15 mouse cellular contexts compared by ENCODE assay signal in genomic region chr2:24182423-24183147, GRCm38 (mm10). TPM values are rescaled to one million over a fixed set of nuclear protein-coding genes. Genes with fewer than 3 reads are reported as not detected.
DNase-seq lines count a peak whose midpoint lies in the region; ATAC-seq and TF ChIP-seq lines count a peak whose summit lies in the region.
"Not testable (repeated sequence)": the region's sequence is repeated elsewhere in the genome, so short reads cannot be mapped to it uniquely, and the experiment has no call there.
"Had no signal": no experiment of that assay in that cellular context is flagged by ENCODE, and none has a peak within 500 bp of the region (broad histone marks: within the 10 kb centered on the region; RNA-seq: fewer than 3 reads in every experiment).

No protein-coding gene starts in this region.

- H3K4me2 ChIP-seq in forebrain, postnatal 0 days (ENCODE audit: low read depth) = peak overlapping the region; percentile 26; the same call in 1 of the 2 replicates
- H3K4me2 ChIP-seq in hindbrain, embryonic 13.5 days = peak overlapping the region; percentile 39
- H3K4me2 ChIP-seq in limb, embryonic 11.5 days (ENCODE audit: low read depth, severe bottlenecking) = not testable (repeated sequence)
- peak overlapping the region; percentile 26; the same call in 1 of the 2 replicates for H3K4me2 ChIP-seq in neural tube, embryonic 11.5 days (ENCODE audit: low read depth)

- not testable (repeated sequence) for DNase-seq in embryonic facial prominence, embryonic 10.5 days (ENCODE audit: low spot score); forebrain, postnatal 0 days; neural tube, embryonic 11.5 days (ENCODE audit: low spot score)
- DNase-seq in kidney, adult 8-10 months = peak; percentile 29 to 33
- peak; percentile 20 for DNase-seq in limb, embryonic 11.5 days (ENCODE audit: low spot score)

- not testable (repeated sequence) for H3K9ac ChIP-seq in forebrain, postnatal 0 days; hindbrain, embryonic 13.5 days; limb, embryonic 11.5 days (ENCODE audit: low read length); neural tube, embryonic 11.5 days (ENCODE audit: low read length)

- WGBS in embryonic facial prominence, embryonic 10.5 days = 67% methylated on average over 13 of the region's 13 CpGs
- 56% methylated on average over 13 of the region's 13 CpGs for WGBS in forebrain, postnatal 0 days
- 71% methylated on average over 13 of the region's 13 CpGs for WGBS in hindbrain, embryonic 13.5 days
- 63% methylated on average over 13 of the region's 13 CpGs for whole genome bisulfite sequencing in limb, embryonic 11.5 days
- WGBS in neural tube, embryonic 11.5 days = 66% methylated on average over 13 of the region's 13 CpGs

- peak overlapping the region; percentile 31; the same call in 1 of the 2 replicates for H3K4me3 ChIP-seq in embryonic facial prominence, embryonic 10.5 days
- not testable (repeated sequence) for H3K4me3 ChIP-seq in forebrain, postnatal 0 days (ENCODE audit: low read depth, low read length); hindbrain, embryonic 13.5 days; limb, embryonic 11.5 days (ENCODE audit: low read depth, low read length); neural tube, embryonic 11.5 days (ENCODE audit: low read depth, low read length)

- not testable (repeated sequence) for H3K27me3 ChIP-seq in embryonic facial prominence, embryonic 10.5 days (replicated peaks; ENCODE audit: low read depth, poor library complexity, severe bottlenecking); forebrain, postnatal 0 days (ENCODE audit: insufficient read depth, low read length); hindbrain, embryonic 13.5 days; limb, embryonic 11.5 days (ENCODE audit: control insufficient read depth, insufficient read depth, low read length); neural tube, embryonic 11.5 days (ENCODE audit: control insufficient read depth, insufficient read depth, low read length)

- not testable (repeated sequence) for H3K9me3 ChIP-seq in embryonic facial prominence, embryonic 10.5 days; forebrain, postnatal 0 days (ENCODE audit: low read length); hindbrain, embryonic 13.5 days; limb, embryonic 11.5 days (ENCODE audit: control insufficient read depth, low read length); neural tube, embryonic 11.5 days (ENCODE audit: control insufficient read depth, low read length)

- H3K4me1 ChIP-seq in embryonic facial prominence, embryonic 10.5 days; forebrain, postnatal 0 days (ENCODE audit: insufficient read depth); hindbrain, embryonic 13.5 days (replicated peaks); limb, embryonic 11.5 days (ENCODE audit: control insufficient read depth, insufficient read depth, low read length); neural tube, embryonic 11.5 days (ENCODE audit: control insufficient read depth, insufficient read depth, low read length): not testable (repeated sequence)

- H3K27ac ChIP-seq in embryonic facial prominence, embryonic 10.5 days (replicated peaks); forebrain, postnatal 0 days (ENCODE audit: low read depth, low read length); hindbrain, embryonic 13.5 days; limb, embryonic 11.5 days (replicated peaks; ENCODE audit: low read depth, low read length); neural tube, embryonic 11.5 days (ENCODE audit: low read depth, low read length): not testable (repeated sequence)

- not testable (repeated sequence) for TF ChIP-seq CTCF in forebrain, postnatal 0 days (IDR thresholded peaks at IDR 0.05; ENCODE audit: low read depth)

- H3K36me3 ChIP-seq in embryonic facial prominence, embryonic 10.5 days (replicated peaks); forebrain, postnatal 0 days (ENCODE audit: insufficient read depth); hindbrain, embryonic 13.5 days; limb, embryonic 11.5 days (ENCODE audit: control insufficient read depth, insufficient read depth, low read length); neural tube, embryonic 11.5 days (ENCODE audit: control insufficient read depth, insufficient read depth, low read length): not testable (repeated sequence)

- not testable (repeated sequence) for ATAC-seq in forebrain, postnatal 0 days; limb, embryonic 11.5 days (ENCODE audit: insufficient number of reproducible peaks, low FRiP score, low TSS enrichment, low read depth); neural tube, embryonic 11.5 days (ENCODE audit: insufficient read depth, low FRiP score, low TSS enrichment)
- ATAC-seq in hindbrain, embryonic 13.5 days (ENCODE audit: low FRiP score) = peak; percentile 66; the same call in 1 of the 2 replicates
- peak; percentile 8; the same call in 1 of the 2 replicates for ATAC-seq in megakaryocyte, adult 5-6 weeks (ENCODE audit: poor library complexity, severe bottlenecking)

RNA-seq across cellular contexts. Expression of gene Il1f9, which starts 3.7 kb away (rescaled TPM):
- not detected in 2 replicates for polyA plus RNA-seq in embryonic facial prominence, embryonic 10.5 days (2016; fragmentation: Nextera tagmentation; extraction: Ambion mirVana)
- total RNA-seq in forebrain, postnatal 0 days (2014; rRNA removed) = not detected in 2 replicates
- not detected in 2 replicates for polyA plus RNA-seq in forebrain, postnatal 0 days (2015; fragmentation: Nextera tagmentation; extraction: Ambion mirVana)
- polyA plus RNA-seq in hindbrain, embryonic 13.5 days (2015; fragmentation: Nextera tagmentation; extraction: Ambion mirVana) = not detected in 2 replicates
- polyA plus RNA-seq in limb, embryonic 11.5 days (2014; fragmentation: Nextera tagmentation; extraction: Ambion mirVana) = not detected in 2 replicates
- 55.9 and 64.6 TPM in 2 replicates for total RNA-seq in megakaryocyte, adult 5-6 weeks (2015)
- total RNA-seq in megakaryocyte, adult 5-6 weeks (2017) = 38.3 and 38.4 TPM in 2 replicates
- polyA plus RNA-seq in neural tube, embryonic 11.5 days (2014; fragmentation: Nextera tagmentation; extraction: Ambion mirVana) = not detected in 2 replicates
- total RNA-seq: heart, postnatal 36 days; layer of hippocampus, adult 18-20 months; left cerebral cortex, adult 2 months had no signal
- polyA plus RNA-seq: gonadal fat pad, adult 2 months; urinary bladder, adult 2 months had no signal

RNA-seq across cellular contexts. Expression of gene Il1f8, which starts 29.6 kb away (rescaled TPM):
- not detected in 2 replicates for polyA plus RNA-seq in embryonic facial prominence, embryonic 10.5 days (2016; fragmentation: Nextera tagmentation; extraction: Ambion mirVana)
- not detected in 2 replicates for total RNA-seq in forebrain, postnatal 0 days (2014; rRNA removed)
- not detected in 2 replicates for polyA plus RNA-seq in forebrain, postnatal 0 days (2015; fragmentation: Nextera tagmentation; extraction: Ambion mirVana)
- polyA plus RNA-seq in hindbrain, embryonic 13.5 days (2015; fragmentation: Nextera tagmentation; extraction: Ambion mirVana) = not detected in 2 replicates
- polyA plus RNA-seq in limb, embryonic 11.5 days (2014; fragmentation: Nextera tagmentation; extraction: Ambion mirVana) = not detected in 2 replicates
- not detected in 2 replicates for total RNA-seq in megakaryocyte, adult 5-6 weeks (2015)
- not detected in 2 replicates for total RNA-seq in megakaryocyte, adult 5-6 weeks (2017)
- polyA plus RNA-seq in neural tube, embryonic 11.5 days (2014; fragmentation: Nextera tagmentation; extraction: Ambion mirVana) = not detected in 2 replicates
- total RNA-seq: heart, postnatal 36 days; layer of hippocampus, adult 18-20 months; left cerebral cortex, adult 2 months had no signal
- polyA plus RNA-seq: gonadal fat pad, adult 2 months; liver, embryonic 13.5 days; macrophage; spleen, adult 2 months; urinary bladder, adult 2 months had no signal

RNA-seq across cellular contexts. Expression of gene Il1f6, which starts 32.6 kb away (rescaled TPM):
- polyA plus RNA-seq in embryonic facial prominence, embryonic 10.5 days (2016; fragmentation: Nextera tagmentation; extraction: Ambion mirVana) = not detected in 2 replicates
- not detected in 2 replicates for total RNA-seq in forebrain, postnatal 0 days (2014; rRNA removed)
- not detected in 2 replicates for polyA plus RNA-seq in forebrain, postnatal 0 days (2015; fragmentation: Nextera tagmentation; extraction: Ambion mirVana)
- not detected in 2 replicates for polyA plus RNA-seq in hindbrain, embryonic 13.5 days (2015; fragmentation: Nextera tagmentation; extraction: Ambion mirVana)
- polyA plus RNA-seq in limb, embryonic 11.5 days (2014; fragmentation: Nextera tagmentation; extraction: Ambion mirVana) = not detected in 2 replicates
- total RNA-seq in megakaryocyte, adult 5-6 weeks (2015) = not detected in 2 replicates
- not detected in 2 replicates for total RNA-seq in megakaryocyte, adult 5-6 weeks (2017)
- polyA plus RNA-seq in neural tube, embryonic 11.5 days (2014; fragmentation: Nextera tagmentation; extraction: Ambion mirVana) = not detected in 2 replicates
- total RNA-seq: heart, postnatal 36 days; layer of hippocampus, adult 18-20 months; left cerebral cortex, adult 2 months had no signal
- polyA plus RNA-seq: gonadal fat pad, adult 2 months; liver, embryonic 13.5 days; macrophage; spleen, adult 2 months; urinary bladder, adult 2 months had no signal
